Mouse (Mus musculus): ENCODE results near the gene Tlr9. TPM values are rescaled to one million over a fixed set of nuclear protein-coding genes. Genes with fewer than 3 reads are reported as not detected.

Tlr9 gene
- total RNA-seq, 2 experiments from 2014 or later, result 1.2 to 1.5 TPM

GRCm38 (mm10) chr9:106203990-106204851 is 18.2 kb upstream of the Tlr9 start:
- DNase-seq, result peak; percentile 38

- peak; percentile 63 for DNase-seq
Measured at GRCm38 (mm10) chr9:106205713-106206290, 16.6 kb upstream of the Tlr9 start.

- DNase-seq, result peak; percentile 41
Measured at GRCm38 (mm10) chr9:106206515-106206914, 15.9 kb upstream of the Tlr9 start.

GRCm38 (mm10) chr9:106208181-106208580 is 14.2 kb upstream of the Tlr9 start:
- DNase-seq, result no peak

- peak; percentile 64 for DNase-seq
Measured at GRCm38 (mm10) chr9:106209954-106210353, 12.4 kb upstream of the Tlr9 start.

- DNase-seq, result no peak
Measured at GRCm38 (mm10) chr9:106210853-106211609, 11.4 kb upstream of the Tlr9 start.

- DNase-seq, result peak; percentile 94
Measured at GRCm38 (mm10) chr9:106211680-106212593, 10.5 kb upstream of the Tlr9 start.

GRCm38 (mm10) chr9:106212594-106212981 is 9.8 kb upstream of the Tlr9 start:
- no peak for DNase-seq

GRCm38 (mm10) chr9:106215341-106216125 is 6.9 kb upstream of the Tlr9 start:
- DNase-seq, result no peak

- DNase-seq, result no peak
Measured at GRCm38 (mm10) chr9:106216971-106217370, 5.4 kb upstream of the Tlr9 start.

GRCm38 (mm10) chr9:106220894-106221523 is 1.4 kb upstream of the Tlr9 start:
- no peak for DNase-seq

- no peak for DNase-seq
Measured at GRCm38 (mm10) chr9:106222994-106223393, 596 bp downstream of the Tlr9 start.

- DNase-seq, result no peak
Measured at GRCm38 (mm10) chr9:106225469-106226150, 3.2 kb downstream of the Tlr9 start.

- DNase-seq, result peak; percentile 41
Measured at GRCm38 (mm10) chr9:106226151-106226682, 3.8 kb downstream of the Tlr9 start.

- no peak for DNase-seq
Measured at GRCm38 (mm10) chr9:106227790-106228429, 5.5 kb downstream of the Tlr9 start.

- DNase-seq, result no peak
Measured at GRCm38 (mm10) chr9:106230051-106230733, 7.8 kb downstream of the Tlr9 start.

- DNase-seq, result no peak
Measured at GRCm38 (mm10) chr9:106230734-106231106, 8.3 kb downstream of the Tlr9 start.

- DNase-seq, result peak; percentile 39
Measured at GRCm38 (mm10) chr9:106231220-106231619, 8.8 kb downstream of the Tlr9 start.

- peak; percentile 32 for DNase-seq
Measured at GRCm38 (mm10) chr9:106231816-106232215, 9.4 kb downstream of the Tlr9 start.
